Mouse (Mus musculus) MEL-GATA-1-ER (cell line): ENCODE results near the gene Saa3.
"Not testable (repeated sequence)": the region's sequence is repeated elsewhere in the genome, so short reads cannot be mapped to it uniquely, and the experiment has no call there.

Experiments
- DNase-seq: peaks from one replicate; pipeline ENCODE4 v3.0.0-alpha.2; 2012; ENCODE audit warnings: low read depth; ENCODE audit errors: extremely low read depth

Gene Saa3

DNA sequence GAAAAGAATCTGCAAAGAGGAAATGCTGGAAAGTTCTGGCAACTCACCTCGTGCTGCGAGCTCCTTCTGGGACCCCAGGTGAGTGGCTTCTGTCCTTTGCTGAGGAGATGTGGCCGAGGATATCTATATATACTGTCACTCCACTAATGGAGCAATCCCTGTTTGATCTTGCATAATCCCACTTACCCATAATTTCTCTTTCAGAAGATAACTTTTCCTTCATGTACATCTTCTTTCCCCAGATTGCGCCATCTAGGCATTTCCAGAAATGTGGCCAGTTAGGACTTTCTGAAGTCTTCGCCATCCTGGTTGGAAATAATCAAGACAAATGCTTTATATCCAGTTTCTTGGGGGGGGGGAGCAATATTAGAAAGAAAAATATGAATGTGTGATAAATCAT lies at the start of gene Saa3:
Saa3 (minus strand) TSS at position 101 of the 400 bp plus-strand sequence.
- no peak for DNase-seq

- no peak for DNase-seq
Measured at GRCm38 (mm10) chr7:46764672-46765071, 49.2 kb upstream of the Saa3 start.

GRCm38 (mm10) chr7:46762601-46763000 lies 47.1 kb upstream of the Saa3 start:
- DNase-seq: no peak

DNA sequence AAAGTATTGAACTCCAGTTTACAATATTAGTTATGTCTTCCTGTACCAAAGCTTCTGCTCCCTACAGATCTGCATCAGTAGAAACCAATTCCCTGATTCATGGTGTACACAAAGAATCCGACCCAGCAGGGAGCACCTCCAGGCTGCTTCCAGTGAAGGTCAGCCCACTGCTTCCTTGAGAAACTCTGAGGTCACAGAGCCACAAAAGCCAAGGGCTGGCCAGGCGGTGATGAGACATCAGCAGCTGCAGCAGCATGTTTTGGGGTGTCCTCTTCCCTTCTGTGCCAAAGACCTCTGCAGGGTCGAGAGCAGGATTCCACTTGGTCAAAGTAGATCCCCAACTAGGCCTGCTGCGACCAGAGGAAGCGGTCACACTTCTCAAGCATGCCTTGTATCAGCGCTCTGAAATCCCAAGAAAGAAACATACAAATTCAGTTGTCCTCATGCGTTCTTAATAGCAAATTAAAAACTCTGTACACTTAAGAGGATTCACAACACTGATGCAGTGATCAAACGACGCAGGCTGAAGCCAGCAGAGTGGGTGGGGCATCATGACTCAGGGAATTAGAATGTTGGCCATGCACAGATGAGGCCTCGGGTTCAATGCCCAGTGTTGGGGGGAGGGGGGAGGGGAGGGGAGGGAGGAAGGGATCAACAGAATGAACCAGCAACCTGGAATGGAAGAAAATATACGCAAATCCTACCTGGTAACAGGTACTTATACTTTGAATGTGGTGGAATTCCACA lies 45.7 kb upstream of the Saa3 start:
- DNase-seq: no peak

DNA sequence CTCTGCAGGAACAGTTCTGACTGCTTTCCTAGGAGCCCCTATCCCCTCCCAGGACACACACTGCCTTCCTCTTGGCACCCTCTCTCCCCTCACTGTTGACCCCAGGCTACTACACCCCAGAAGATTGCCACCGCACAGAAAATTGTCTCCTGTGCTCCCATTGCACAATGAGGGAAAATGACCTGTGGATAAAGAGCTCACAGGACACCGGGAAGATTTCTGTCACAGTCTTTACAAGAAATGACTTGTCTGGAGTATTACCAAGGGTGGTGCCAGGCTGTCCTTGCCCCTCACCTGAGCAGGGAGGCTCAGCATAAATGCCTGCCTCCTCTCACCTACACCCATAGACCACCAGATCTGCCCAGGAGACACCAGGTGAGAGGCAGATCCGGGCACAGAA lies 36.0 kb upstream of the Saa3 start, which contains the start of gene Saa2:
Saa2 (plus strand) TSS at position 301 of the 400 bp plus-strand sequence.
- no peak for DNase-seq

GRCm38 (mm10) chr7:46748459-46748858 lies 33.0 kb upstream of the Saa3 start:
- DNase-seq: no peak

DNA sequence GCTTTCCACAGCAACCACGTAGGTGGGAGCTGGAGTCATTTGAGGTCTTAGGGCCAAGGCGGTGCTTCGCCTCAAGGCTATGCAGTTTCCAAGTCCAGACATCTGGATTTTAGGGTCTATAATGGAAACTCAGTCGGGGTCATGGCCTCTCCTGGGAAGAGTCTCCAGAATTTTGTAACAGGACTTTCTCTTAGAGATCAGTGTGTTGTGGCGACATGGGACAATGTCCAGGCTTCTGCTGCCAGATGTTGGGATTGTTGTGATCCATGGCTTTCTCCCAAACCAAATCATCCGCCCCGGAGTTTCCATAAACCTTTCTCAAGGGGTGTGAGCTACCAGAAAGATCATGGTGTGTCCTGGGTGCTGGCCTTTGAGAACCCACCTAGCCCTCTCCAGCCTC lies 30.9 kb upstream of the Saa3 start:
- DNase-seq: no peak

DNA sequence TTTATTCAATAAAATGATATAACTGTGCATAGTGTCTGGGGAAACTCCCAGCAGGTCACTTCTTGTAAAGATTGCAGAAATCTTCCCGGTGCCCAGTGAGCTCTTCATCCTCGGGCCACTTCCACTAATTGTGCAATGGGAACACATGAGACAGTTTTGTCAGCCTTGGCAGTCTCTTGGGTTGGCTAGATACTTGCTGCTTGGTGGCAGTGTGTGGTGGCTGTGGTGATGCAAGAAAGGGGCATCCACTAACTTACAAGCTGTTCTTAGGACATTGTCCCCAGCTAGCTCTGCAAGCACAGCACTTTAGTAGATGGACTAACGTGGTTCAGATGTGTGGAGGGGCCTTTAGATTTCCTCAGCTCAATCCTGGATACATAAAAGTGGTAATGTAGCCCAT lies 30.3 kb upstream of the Saa3 start:
- no peak for DNase-seq

GRCm38 (mm10) chr7:46742880-46743279 lies 27.4 kb upstream of the Saa3 start, which contains the start of gene Saa1:
TSS of gene Saa1 (minus strand) at chr7:46742980.
- not testable (repeated sequence) for DNase-seq

GRCm38 (mm10) chr7:46740041-46740440 lies 24.5 kb upstream of the Saa3 start:
- DNase-seq: not testable (repeated sequence)

GRCm38 (mm10) chr7:46738561-46739460 lies 23.3 kb upstream of the Saa3 start:
- DNase-seq: no peak

DNA sequence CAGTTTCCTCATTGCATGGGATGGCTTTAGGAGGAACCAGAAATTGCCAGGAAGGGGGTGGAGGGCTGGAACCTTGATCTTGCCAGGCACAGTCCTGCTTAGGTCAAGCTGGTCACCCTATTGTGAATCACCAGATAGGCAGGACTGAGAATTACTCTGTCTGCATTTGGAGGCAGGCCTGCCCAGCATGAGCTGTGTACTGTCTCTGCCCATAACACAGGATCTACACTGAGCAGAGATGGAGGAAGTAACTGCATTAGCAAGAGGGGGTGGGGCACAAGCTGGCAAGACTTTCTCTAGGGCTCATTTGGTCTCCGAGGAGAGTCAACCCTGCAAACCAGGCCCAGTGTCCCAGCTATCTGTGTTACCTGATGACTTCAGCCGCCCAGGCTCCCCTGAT lies 19.5 kb upstream of the Saa3 start:
- no peak for DNase-seq

DNA sequence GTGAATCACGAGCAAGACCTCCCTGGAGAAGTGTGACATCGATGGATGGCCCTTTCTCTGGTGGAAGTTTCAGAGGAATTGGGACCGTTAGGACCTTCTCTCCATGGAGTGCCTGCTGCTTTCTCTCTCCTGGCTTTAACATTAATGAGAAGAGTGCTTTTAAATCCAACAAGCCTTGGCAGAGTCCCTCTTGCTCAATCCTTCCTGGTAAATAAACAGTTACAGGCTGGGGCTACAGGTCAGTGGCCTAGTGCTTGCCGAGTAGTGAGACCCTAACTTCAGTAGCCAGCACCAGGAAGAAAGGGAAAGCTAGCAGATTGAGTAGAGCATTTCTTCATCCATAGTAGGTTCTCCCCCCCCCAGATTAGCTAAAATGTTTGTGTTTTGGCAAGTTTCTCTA lies 17.0 kb upstream of the Saa3 start, which contains the start of gene Saa4:
Saa4 (minus strand) TSS at position 146 of the 400 bp plus-strand sequence.
- DNase-seq: no peak

DNA sequence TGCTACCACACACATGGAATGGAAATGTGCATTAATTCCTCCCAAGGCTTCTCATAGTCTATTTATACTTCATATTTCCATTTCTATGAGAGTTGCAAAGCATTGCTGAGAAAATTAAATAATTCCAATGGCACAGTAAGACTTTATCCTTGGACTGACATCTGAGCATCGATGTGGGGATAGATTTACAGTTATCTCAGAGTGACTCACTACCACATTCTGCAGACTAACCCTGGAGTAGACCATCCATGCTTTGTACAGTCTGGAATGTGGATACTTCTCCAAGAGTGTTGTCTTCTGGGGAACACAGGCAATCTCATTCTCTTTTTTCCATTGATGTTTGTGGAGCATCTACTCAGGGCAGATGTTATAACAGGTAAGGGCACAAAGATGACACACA lies 12.1 kb upstream of the Saa3 start:
- no peak for DNase-seq

- DNase-seq: no peak
Measured at GRCm38 (mm10) chr7:46724396-46724795, 8.9 kb upstream of the Saa3 start.

GRCm38 (mm10) chr7:46723849-46724248 lies 8.3 kb upstream of the Saa3 start:
- DNase-seq: no peak

DNA sequence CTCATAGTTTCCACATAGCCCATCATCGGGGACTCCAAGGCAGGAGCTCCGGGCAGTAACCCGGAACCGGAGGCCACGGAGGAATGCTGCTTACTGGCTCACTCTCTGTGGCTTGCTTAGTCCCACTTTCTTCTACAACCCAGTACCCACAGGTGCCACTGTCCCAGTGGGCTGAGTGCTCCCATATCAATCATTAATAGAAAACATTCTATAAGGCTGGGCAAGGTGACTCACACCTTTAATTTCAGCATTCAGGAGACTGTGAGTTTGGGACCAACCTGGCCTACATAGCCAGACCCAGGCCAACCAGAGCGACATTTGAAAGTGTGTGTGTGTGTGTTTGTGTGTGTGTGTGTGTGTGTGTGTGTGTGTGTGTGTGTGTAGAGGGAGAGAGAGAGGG lies 7.9 kb upstream of the Saa3 start:
- DNase-seq: no peak

- no peak for DNase-seq
Measured at GRCm38 (mm10) chr7:46720460-46720859, 5.0 kb upstream of the Saa3 start.

DNA sequence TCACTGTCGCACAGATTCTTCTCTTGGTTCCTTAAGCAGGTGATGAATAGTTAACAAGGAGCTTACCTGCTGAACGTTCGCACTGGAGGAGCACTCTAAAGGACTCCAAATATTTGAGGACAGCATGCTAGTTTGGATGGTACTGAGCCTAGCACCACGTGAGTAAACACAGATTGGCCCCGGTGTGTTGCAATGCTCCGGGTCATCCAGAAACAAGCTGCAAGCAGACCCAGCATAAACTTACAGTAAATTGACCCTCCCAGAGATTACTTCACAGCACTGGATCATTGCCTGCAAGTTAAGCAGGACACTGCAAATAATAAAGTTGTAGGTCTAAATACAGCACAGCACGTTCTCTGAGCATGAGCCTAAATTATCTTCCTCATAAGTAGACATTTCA lies 4.0 kb upstream of the Saa3 start:
- DNase-seq: no peak

- no peak for DNase-seq
Measured at GRCm38 (mm10) chr7:46718591-46719270, 3.2 kb upstream of the Saa3 start.

GRCm38 (mm10) chr7:46716897-46717296 lies 1.4 kb upstream of the Saa3 start:
- DNase-seq: no peak

- DNase-seq: no peak
Measured at GRCm38 (mm10) chr7:46714518-46714917, 982 bp downstream of the Saa3 start.
